Comparison of ENCODE assay signal across 17 mouse cellular contexts in the genomic region with DNA sequence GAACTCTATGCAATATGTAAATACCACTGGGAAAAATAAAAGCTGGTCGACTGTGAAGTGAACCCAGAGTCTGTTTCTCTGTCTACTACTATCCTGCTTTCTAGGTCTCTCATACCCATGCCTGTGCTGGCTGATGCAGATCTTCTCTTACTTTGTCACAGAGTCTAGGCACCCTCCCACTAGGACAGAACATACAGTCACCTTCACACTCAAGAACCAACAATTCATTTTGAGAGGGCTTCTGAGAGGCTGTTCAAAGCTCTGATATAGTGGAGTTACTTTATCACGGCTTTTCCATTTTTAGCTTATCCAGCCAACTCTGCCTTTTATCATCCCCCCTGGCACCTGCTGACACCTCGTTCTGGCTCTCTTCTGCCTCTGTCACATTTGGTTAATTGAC.
"Had no signal": no experiment of that assay in that cellular context is flagged by ENCODE, and none has a peak within 500 bp of the region (broad histone marks: within the 10 kb centered on the region; RNA-seq: fewer than 3 reads in every experiment).

No protein-coding gene starts in this region.

- H3K9ac ChIP-seq: lung, embryonic 15.5 days; midbrain, embryonic 13.5 days; midbrain, embryonic 15.5 days; neural tube, embryonic 12.5 days; stomach, embryonic 15.5 days had no signal

- H3K27me3 ChIP-seq: lung, embryonic 15.5 days; megakaryocyte, embryonic 14.5 days; midbrain, embryonic 13.5 days; midbrain, embryonic 15.5 days; neural tube, embryonic 12.5 days; stomach, embryonic 15.5 days had no signal

- H3K9me3 ChIP-seq: lung, embryonic 15.5 days; megakaryocyte, embryonic 14.5 days; midbrain, embryonic 13.5 days; midbrain, embryonic 15.5 days; neural tube, embryonic 12.5 days; stomach, embryonic 15.5 days had no signal

- DNase-seq: lung, adult 2 months; lung, postnatal 14 days; lung, postnatal 36 days; right cerebral cortex, postnatal 14 days; thymus, adult 2 months; thymus, postnatal 25 days; thymus, postnatal 4 days had no signal

- H3K4me2 ChIP-seq: lung, embryonic 15.5 days; midbrain, embryonic 11.5 days; midbrain, embryonic 13.5 days; midbrain, embryonic 15.5 days; neural tube, embryonic 12.5 days; stomach, embryonic 15.5 days had no signal

- H3K4me1 ChIP-seq: lung, embryonic 15.5 days; megakaryocyte, embryonic 14.5 days; midbrain, embryonic 13.5 days; midbrain, embryonic 15.5 days; neural tube, embryonic 12.5 days; stomach, embryonic 15.5 days had no signal

- H3K4me3 ChIP-seq: lung, embryonic 15.5 days; megakaryocyte, embryonic 14.5 days; midbrain, embryonic 13.5 days; midbrain, embryonic 15.5 days; neural tube, embryonic 12.5 days; stomach, embryonic 15.5 days had no signal

- H3K36me3 ChIP-seq: lung, embryonic 15.5 days; midbrain, embryonic 13.5 days; midbrain, embryonic 15.5 days; neural tube, embryonic 12.5 days; stomach, embryonic 15.5 days had no signal

- H3K27ac ChIP-seq: lung, embryonic 15.5 days; macrophage; midbrain, embryonic 13.5 days; midbrain, embryonic 15.5 days; neural tube, embryonic 12.5 days; stomach, embryonic 15.5 days; stomach, postnatal 0 days had no signal

- ATAC-seq: lung, postnatal 0 days; midbrain, embryonic 13.5 days; midbrain, embryonic 15.5 days had no signal
